Mouse (Mus musculus) inflammation-experienced regulatory T-cells (primary cell): Measurements from ENCODE around the gene Sh3pxd2a. TPM values are rescaled to one million over a fixed set of nuclear protein-coding genes. Genes with fewer than 3 reads are reported as not detected.

Experiments
- polyA plus RNA-seq, 2 experiments: library from polyadenylated mRNA; unstranded; fragments of 100-300 nt; shearing (Covaris generic); gene quantifications; one replicate each; pipeline ENCODE4 v1.2.1; 2017

Gene Sh3pxd2a
- 1 to 10 TPM; 1.9 to 2.3 TPM for polyA plus RNA-seq

GRCm38 (mm10) chr19:47464304-47465241 lies at the start of gene Sh3pxd2a:
TSS of gene Sh3pxd2a (minus strand) at chr19:47464401.

Other genes with a start within 250 kb of the Sh3pxd2a start
- 10 to 100 TPM; 31.7 to 37.0 TPM for gene Stn1, start 73.1 kb upstream of the Sh3pxd2a start, polyA plus RNA-seq
- 10 to 100 TPM; 59.3 to 65.1 TPM for gene Slk, start 115.3 kb upstream of the Sh3pxd2a start, polyA plus RNA-seq
- gene Col17a1, start 227.7 kb upstream of the Sh3pxd2a start, polyA plus RNA-seq = 1 to 10 TPM in 1 of 2 experiments, not detected in 1; 1.6 TPM